Mouse (Mus musculus) embryonic fibroblast, embryonic 13.5 days (primary cell): Measurements from ENCODE around the gene Disp3. TPM values are rescaled to one million over a fixed set of nuclear protein-coding genes. Genes with fewer than 3 reads are reported as not detected.

ENCODE experiments used
- H3K27ac ChIP-seq: 2 replicates; pipeline ENCODE4 v1.5.1; 2012; ENCODE audit warnings: low read length, control low read depth, inconsistent platforms; ENCODE audit not compliant: insufficient read depth
- H3K4me1 ChIP-seq: 2 replicates; pipeline ENCODE4 v1.6.1; 2011; ENCODE audit warnings: low read length; ENCODE audit not compliant: control insufficient read depth, insufficient read depth
- H3K4me3 ChIP-seq: 2 replicates; pipeline ENCODE4 v1.5.1; 2011; ENCODE audit warnings: mild to moderate bottlenecking, control low read depth, low read length; ENCODE audit not compliant: insufficient read depth
- CTCF ChIP-seq: IDR thresholded peaks from 2 replicates; pipeline ENCODE4 v1.5.1; 2011; ENCODE audit warnings: mild to moderate bottlenecking, control low read depth, low read length, moderate library complexity, borderline replicate concordance; ENCODE audit not compliant: insufficient read depth
- POLR2A ChIP-seq: IDR thresholded peaks from 2 replicates; pipeline ENCODE4 v1.6.1; 2011; ENCODE audit warnings: low read depth, mild to moderate bottlenecking, control low read depth, low read length, moderate library complexity
- polyA plus RNA-seq: library from polyadenylated mRNA; stranded (reverse); fragments of >200 nt; gene quantifications from 2 replicates; pipeline ENCODE4 v1.2.4, GENCODE M21; 2011; ENCODE audit warnings: low read depth; ENCODE audit not compliant: missing spikeins, insufficient read length

Gene Disp3
- not detected in 2 replicates for polyA plus RNA-seq

- Histone ChIP-seq H3K4me3 (peak within 1 kb of the TSS; percentile 4; the same call in 1 of the 2 replicates), H3K27ac (no peak within 1 kb of the TSS), H3K4me1 (no peaks in the 10 kb centered on the region)
- TF ChIP-seq POLR2A: no peak
- no peak for TF ChIP-seq CTCF
These were observed at the start of gene Disp3 for GRCm38 (mm10) chr4:148287476-148288054. Disp3 (minus strand) TSS chr4:148287965.

GRCm38 (mm10) chr4:148330269-148330668 is 42.5 kb upstream of the Disp3 start:
- no peak overlapping the region for H3K4me3 ChIP-seq
- H3K4me1 ChIP-seq: no peaks in the 10 kb centered on the region
- TF ChIP-seq CTCF: no peak
- no peak for TF ChIP-seq POLR2A
- H3K27ac ChIP-seq: no peak overlapping the region

GRCm38 (mm10) chr4:148329431-148329830 is 41.7 kb upstream of the Disp3 start:
- TF ChIP-seq CTCF (no peak), POLR2A (no peak)
- H3K4me3 ChIP-seq: no peak overlapping the region
- no peaks in the 10 kb centered on the region for H3K4me1 ChIP-seq
- no peak overlapping the region for H3K27ac ChIP-seq

- no peak overlapping the region for H3K27ac ChIP-seq
- no peak overlapping the region for H3K4me3 ChIP-seq
- no peaks in the 10 kb centered on the region for H3K4me1 ChIP-seq
- TF ChIP-seq CTCF: no peak
- no peak for TF ChIP-seq POLR2A
These were observed 40.5 kb upstream of the Disp3 start for GRCm38 (mm10) chr4:148328237-148328636.

GRCm38 (mm10) chr4:148327266-148327997 is 39.7 kb upstream of the Disp3 start:
- H3K4me1 ChIP-seq: no peaks in the 10 kb centered on the region
- H3K4me3 ChIP-seq: no peak overlapping the region
- no peak overlapping the region for H3K27ac ChIP-seq
- no peak for TF ChIP-seq CTCF
- no peak for TF ChIP-seq POLR2A

- Histone ChIP-seq H3K4me1 (no peaks in the 10 kb centered on the region), H3K4me3 (no peak overlapping the region), H3K27ac (no peak overlapping the region)
- no peak for TF ChIP-seq POLR2A
- TF ChIP-seq CTCF: no peak
These were observed 39.0 kb upstream of the Disp3 start for GRCm38 (mm10) chr4:148326791-148327190.

- H3K4me1 ChIP-seq: no peaks in the 10 kb centered on the region
- TF ChIP-seq POLR2A: no peak
- TF ChIP-seq CTCF: no peak
- no peak overlapping the region for H3K4me3 ChIP-seq
- H3K27ac ChIP-seq: no peak overlapping the region
These were observed 38.2 kb upstream of the Disp3 start for GRCm38 (mm10) chr4:148325951-148326350.

- Histone ChIP-seq H3K4me3 (no peak overlapping the region), H3K4me1 (no peaks in the 10 kb centered on the region), H3K27ac (no peak overlapping the region)
- TF ChIP-seq POLR2A: no peak
- no peak for TF ChIP-seq CTCF
These were observed 37.3 kb upstream of the Disp3 start for GRCm38 (mm10) chr4:148325057-148325456.

- H3K4me1 ChIP-seq: no peaks in the 10 kb centered on the region
- no peak overlapping the region for H3K4me3 ChIP-seq
- TF ChIP-seq POLR2A (no peak), CTCF (no peak)
- H3K27ac ChIP-seq: no peak overlapping the region
These were observed 34.4 kb upstream of the Disp3 start for GRCm38 (mm10) chr4:148322152-148322551.

GRCm38 (mm10) chr4:148319366-148319765 is 31.6 kb upstream of the Disp3 start:
- H3K27ac ChIP-seq: no peak overlapping the region
- H3K4me1 ChIP-seq: no peaks in the 10 kb centered on the region
- no peak overlapping the region for H3K4me3 ChIP-seq
- TF ChIP-seq POLR2A (no peak), CTCF (no peak)
